Mouse (Mus musculus) embryonic facial prominence, embryonic 10.5 days (tissue): ENCODE data around the gene Olfr453. TPM values are rescaled to one million over a fixed set of nuclear protein-coding genes. Genes with fewer than 3 reads are reported as not detected.

Experiments used
- DNase-seq: peaks from one replicate; pipeline ENCODE4 v3.0.0-alpha.2; 2017; ENCODE audit warnings: low spot score
- H3K27ac ChIP-seq: fragments of 300-500 bp; sonication (generic); replicated peaks from 2 replicates; pipeline ENCODE4 v1.5.1; 2016; ENCODE audit warnings: mild to moderate bottlenecking
- H3K27me3 ChIP-seq: fragments of 300-500 bp; sonication (generic); replicated peaks from 2 replicates; pipeline ENCODE4 v1.6.1; 2016; ENCODE audit warnings: low read depth, mild to moderate bottlenecking; ENCODE audit not compliant: poor library complexity, severe bottlenecking
- H3K36me3 ChIP-seq: fragments of 300-500 bp; sonication (generic); replicated peaks from 2 replicates; pipeline ENCODE4 v1.6.1; 2016; ENCODE audit warnings: mild to moderate bottlenecking, moderate library complexity
- H3K4me1 ChIP-seq: fragments of 300-500 bp; sonication (generic); 2 replicates; pipeline ENCODE4 v1.6.1; 2016
- H3K4me3 ChIP-seq: fragments of 300-500 bp; sonication (generic); 2 replicates; pipeline ENCODE4 v1.5.1; 2016; ENCODE audit warnings: mild to moderate bottlenecking, moderate library complexity
- H3K9me3 ChIP-seq: fragments of 300-500 bp; sonication (generic); 2 replicates; pipeline ENCODE4 v1.6.1; 2016; ENCODE audit warnings: mild to moderate bottlenecking
- WGBS: fragments of 180-500 bp; shearing (Covaris S2); methylation state at CpG from one replicate; pipeline ENCODE4 v1.1.7; 2016; 5-methylcytosine and 5-hydroxymethylcytosine counted together
- polyA plus RNA-seq: library from polyadenylated mRNA; unstranded; fragments of >200 nt; fragmentation: Nextera tagmentation; extraction: Ambion mirVana; gene quantifications from 2 replicates; pipeline ENCODE4 v1.2.1, GENCODE M21; 2016

Gene Olfr453
- not detected in 2 replicates for polyA plus RNA-seq

- no peak for DNase-seq
- Histone ChIP-seq H3K4me3 (no peak within 1 kb of the TSS), H3K36me3 (no peaks in the 10 kb centered on the region), H3K27ac (no peak within 1 kb of the TSS), H3K27me3 (no peaks in the 10 kb centered on the region), H3K9me3 (no peaks in the 10 kb centered on the region), H3K4me1 (no peaks in the 10 kb centered on the region)
- WGBS = 94% methylated on average over 1 of the region's 1 CpGs
These were observed at the start of gene Olfr453 for GRCm38 (mm10) chr6:42739071-42739470. Gene Olfr453, plus strand, starts transcription at chr6:42739371.

- DNase-seq = no peak
- H3K27ac ChIP-seq = no peak overlapping the region
- H3K9me3 ChIP-seq = no peaks in the 10 kb centered on the region
- H3K36me3 ChIP-seq = peaks cover 43% of the 10 kb centered on the region
- H3K4me3 ChIP-seq = no peak overlapping the region
- no peaks in the 10 kb centered on the region for H3K27me3 ChIP-seq
- H3K4me1 ChIP-seq = peaks cover 12% of the 10 kb centered on the region
These were observed 49.4 kb upstream of the Olfr453 start for GRCm38 (mm10) chr6:42689761-42690160.

- peaks cover 23% of the 10 kb centered on the region for H3K36me3 ChIP-seq
- peak overlapping the region; percentile 82 for H3K4me3 ChIP-seq
- peaks cover 12% of the 10 kb centered on the region for H3K4me1 ChIP-seq
- peak; percentile 88 for DNase-seq
- 0% methylated on average over 10 of the region's 10 CpGs for WGBS
- peak overlapping the region; percentile 95 for H3K27ac ChIP-seq
- no peaks in the 10 kb centered on the region for H3K27me3 ChIP-seq
- H3K9me3 ChIP-seq = no peaks in the 10 kb centered on the region
These were observed 47.0 kb upstream of the Olfr453 start for GRCm38 (mm10) chr6:42692154-42692516.

GRCm38 (mm10) chr6:42692517-42693190 lies 46.5 kb upstream of the Olfr453 start:
- peak overlapping the region; percentile 95 for H3K27ac ChIP-seq
- peak; percentile 90 for DNase-seq
- H3K4me3 ChIP-seq = peak overlapping the region; percentile 82
- WGBS = 0% methylated on average over 32 of the region's 32 CpGs
- peaks cover 12% of the 10 kb centered on the region for H3K4me1 ChIP-seq
- no peaks in the 10 kb centered on the region for H3K27me3 ChIP-seq
- no peaks in the 10 kb centered on the region for H3K9me3 ChIP-seq
- peaks cover 24% of the 10 kb centered on the region for H3K36me3 ChIP-seq

GRCm38 (mm10) chr6:42709291-42710211 lies 29.6 kb upstream of the Olfr453 start, which contains the start of gene Tcaf1:
Gene Tcaf1, minus strand, starts transcription at chr6:42710088.
- Histone ChIP-seq H3K36me3 (no peaks in the 10 kb centered on the region), H3K27me3 (no peaks in the 10 kb centered on the region), H3K27ac (peak within 1 kb of the TSS; percentile 95), H3K9me3 (no peaks in the 10 kb centered on the region), H3K4me3 (peak within 1 kb of the TSS; percentile 85), H3K4me1 (peaks cover 7% of the 10 kb centered on the region)
- DNase-seq = peak; percentile 88
- WGBS = 2% methylated on average over 28 of the region's 28 CpGs

- Histone ChIP-seq H3K9me3 (no peaks in the 10 kb centered on the region), H3K4me1 (no peaks in the 10 kb centered on the region), H3K4me3 (no peak overlapping the region), H3K27ac (no peak overlapping the region), H3K36me3 (no peaks in the 10 kb centered on the region), H3K27me3 (no peaks in the 10 kb centered on the region)
- DNase-seq = no peak
- WGBS = 79% methylated on average over 8 of the region's 8 CpGs
These were observed 24.5 kb upstream of the Olfr453 start for GRCm38 (mm10) chr6:42714668-42715067.

- H3K27ac ChIP-seq = no peak overlapping the region
- no peak overlapping the region for H3K4me3 ChIP-seq
- H3K4me1 ChIP-seq = no peaks in the 10 kb centered on the region
- no peaks in the 10 kb centered on the region for H3K27me3 ChIP-seq
- no peak for DNase-seq
- no peaks in the 10 kb centered on the region for H3K36me3 ChIP-seq
- no peaks in the 10 kb centered on the region for H3K9me3 ChIP-seq
These were observed 21.2 kb upstream of the Olfr453 start for GRCm38 (mm10) chr6:42717973-42718372.

GRCm38 (mm10) chr6:42742303-42742702 lies 3.1 kb downstream of the Olfr453 start:
- no peak for DNase-seq
- WGBS = 82% methylated on average over 5 of the region's 5 CpGs
- H3K27ac ChIP-seq = no peak overlapping the region
- H3K4me3 ChIP-seq = no peak overlapping the region
- H3K36me3 ChIP-seq = no peaks in the 10 kb centered on the region
- H3K27me3 ChIP-seq = no peaks in the 10 kb centered on the region
- H3K4me1 ChIP-seq = no peaks in the 10 kb centered on the region
- no peaks in the 10 kb centered on the region for H3K9me3 ChIP-seq

GRCm38 (mm10) chr6:42747846-42748245 lies 8.7 kb downstream of the Olfr453 start:
- Histone ChIP-seq H3K9me3 (no peaks in the 10 kb centered on the region), H3K27ac (no peak overlapping the region), H3K4me1 (no peaks in the 10 kb centered on the region), H3K36me3 (no peaks in the 10 kb centered on the region), H3K4me3 (no peak overlapping the region), H3K27me3 (no peaks in the 10 kb centered on the region)
- no peak for DNase-seq

- DNase-seq = no peak
- no peaks in the 10 kb centered on the region for H3K27me3 ChIP-seq
- no peak within 1 kb of the TSS for H3K4me3 ChIP-seq
- no peaks in the 10 kb centered on the region for H3K9me3 ChIP-seq
- H3K27ac ChIP-seq = no peak within 1 kb of the TSS
- no peaks in the 10 kb centered on the region for H3K4me1 ChIP-seq
- H3K36me3 ChIP-seq = no peaks in the 10 kb centered on the region
- WGBS = 77% methylated on average over 1 of the region's 1 CpGs
These were observed 16.9 kb downstream of the Olfr453 start, which contains the start of gene Olfr38 for GRCm38 (mm10) chr6:42756104-42756503. Gene Olfr38, plus strand, starts transcription at chr6:42756404.

- 93% methylated on average over 1 of the region's 1 CpGs for WGBS
- H3K4me3 ChIP-seq = no peak overlapping the region
- no peaks in the 10 kb centered on the region for H3K27me3 ChIP-seq
- no peak overlapping the region for H3K27ac ChIP-seq
- H3K9me3 ChIP-seq = no peaks in the 10 kb centered on the region
- no peaks in the 10 kb centered on the region for H3K4me1 ChIP-seq
- no peak for DNase-seq
- H3K36me3 ChIP-seq = no peaks in the 10 kb centered on the region
These were observed 37.9 kb downstream of the Olfr453 start for GRCm38 (mm10) chr6:42777066-42777465.

GRCm38 (mm10) chr6:42784793-42785192 lies 45.6 kb downstream of the Olfr453 start, which contains the start of gene Olfr452:
Gene Olfr452, plus strand, starts transcription at chr6:42785093.
- DNase-seq = no peak
- H3K27me3 ChIP-seq = no peaks in the 10 kb centered on the region
- no peaks in the 10 kb centered on the region for H3K9me3 ChIP-seq
- no peak within 1 kb of the TSS for H3K4me3 ChIP-seq
- no peaks in the 10 kb centered on the region for H3K36me3 ChIP-seq
- no peak within 1 kb of the TSS for H3K27ac ChIP-seq
- no peaks in the 10 kb centered on the region for H3K4me1 ChIP-seq
